Mouse (Mus musculus) spleen, adult 2 months (tissue): Measurements from ENCODE around the gene Pde4d. TPM values are rescaled to one million over a fixed set of nuclear protein-coding genes. Genes with fewer than 3 reads are reported as not detected.

Experiments
- DNase-seq, 2 experiments: peaks; one replicate each; pipeline versions ENCODE4 v3.0.0 to v3.0.0-alpha.2; 2012 to 2021; ENCODE audit warnings: low spot score in 2 of 2, low read depth in 1 of 2
- H3K27ac ChIP-seq: fragments of 200-500 bp; 2 replicates; pipeline ENCODE4 v1.5.1; 2012; ENCODE audit warnings: low read length, inconsistent platforms; ENCODE audit not compliant: insufficient read depth
- H3K27me3 ChIP-seq: fragments of 200-500 bp; 2 replicates; pipeline ENCODE4 v1.6.1; 2012; ENCODE audit warnings: mild to moderate bottlenecking, moderate library complexity, low read length, inconsistent platforms; ENCODE audit not compliant: control insufficient read depth, insufficient read depth
- H3K36me3 ChIP-seq: fragments of 200-500 bp; 2 replicates; pipeline ENCODE4 v1.6.1; 2012; ENCODE audit warnings: mild to moderate bottlenecking, low read length, inconsistent platforms; ENCODE audit not compliant: control insufficient read depth, insufficient read depth
- H3K4me1 ChIP-seq: fragments of 200-500 bp; 2 replicates; pipeline ENCODE4 v1.6.1; 2011; ENCODE audit warnings: inconsistent platforms; ENCODE audit not compliant: control insufficient read depth, insufficient read depth, insufficient read length
- H3K4me3 ChIP-seq: fragments of 200-500 bp; 2 replicates; pipeline ENCODE4 v1.5.1; 2011; ENCODE audit warnings: mild to moderate bottlenecking, inconsistent platforms; ENCODE audit not compliant: insufficient read depth, insufficient read length; ENCODE audit errors: extremely low read depth
- CTCF ChIP-seq: fragments of 200-500 bp; IDR thresholded peaks from 2 replicates; pipeline ENCODE4 v1.5.1; 2011; ENCODE audit warnings: mild to moderate bottlenecking, inconsistent platforms; ENCODE audit not compliant: insufficient read depth, insufficient read length, insufficient replicate concordance; ENCODE audit errors: extremely low read depth
- POLR2A ChIP-seq: fragments of 200-500 bp; IDR thresholded peaks from 2 replicates; pipeline ENCODE4 v1.6.1; 2011; ENCODE audit warnings: low read depth, low read length, inconsistent platforms
- WGBS: fragments of 180-500 bp; shearing (Covaris S2); methylation state at CpG from one replicate; pipeline ENCODE4 v1.1.7; 2018; 5-methylcytosine and 5-hydroxymethylcytosine counted together
- polyA plus RNA-seq: library from polyadenylated mRNA; depleted of rRNA; stranded (reverse); fragments of >200 nt; gene quantifications from 2 replicates; pipeline ENCODE4 v1.2.3, GENCODE M21; 2012

Gene Pde4d
- polyA plus RNA-seq, 1 experiment, result 4.8 TPM

GRCm38 (mm10) chr13:109440881-109441280, 991.1 kb downstream of the Pde4d start:
- Histone ChIP-seq H3K4me1 (peaks cover 6% of the 10 kb centered on the region; the same call in 1 of the 2 replicates), H3K36me3 (no peaks in the 10 kb centered on the region), H3K4me3 (peak overlapping the region; percentile 54), H3K27ac (peak overlapping the region; percentile 12; the same call in 1 of the 2 replicates), H3K27me3 (no peaks in the 10 kb centered on the region)
- DNase-seq, result peak in 1 of 2 experiments; percentile 51
- under 1% methylated on average over 12 of the region's 12 CpGs for WGBS
- no peak for TF ChIP-seq POLR2A

- no peak for TF ChIP-seq POLR2A
- no peak for TF ChIP-seq CTCF
- no peaks in the 10 kb centered on the region for H3K36me3 ChIP-seq
- no peak for DNase-seq
- no peak overlapping the region for H3K27ac ChIP-seq
- 21% methylated on average over 12 of the region's 12 CpGs for WGBS
- peak overlapping the region; percentile 54 for H3K4me3 ChIP-seq
- H3K27me3 ChIP-seq, result no peaks in the 10 kb centered on the region
- H3K4me1 ChIP-seq, result peaks cover 6% of the 10 kb centered on the region; the same call in 1 of the 2 replicates
Measured at GRCm38 (mm10) chr13:109441401-109441973, 991.7 kb downstream of the Pde4d start.

- Histone ChIP-seq H3K4me1 (no peaks in the 10 kb centered on the region), H3K27ac (no peak overlapping the region), H3K36me3 (no peaks in the 10 kb centered on the region), H3K27me3 (no peaks in the 10 kb centered on the region), H3K4me3 (peak overlapping the region; percentile 8; the same call in 1 of the 2 replicates)
- peak; percentile 7 to 48 for DNase-seq
- TF ChIP-seq CTCF (no peak), POLR2A (no peak)
- 19% methylated on average over 7 of the region's 7 CpGs for WGBS
Measured at GRCm38 (mm10) chr13:109446138-109446537, 996.4 kb downstream of the Pde4d start.

- no peak for DNase-seq
- Histone ChIP-seq H3K4me1 (no peaks in the 10 kb centered on the region), H3K36me3 (no peaks in the 10 kb centered on the region), H3K27me3 (no peaks in the 10 kb centered on the region), H3K27ac (no peak overlapping the region), H3K4me3 (no peak overlapping the region)
- TF ChIP-seq POLR2A (no peak), CTCF (no peak)
- WGBS, result 85% methylated on average over 5 of the region's 5 CpGs
Measured at GRCm38 (mm10) chr13:109448121-109448520, 998.4 kb downstream of the Pde4d start.

GRCm38 (mm10) chr13:109474344-109474743, 1024.6 kb downstream of the Pde4d start:
- H3K36me3 ChIP-seq, result no peaks in the 10 kb centered on the region
- no peaks in the 10 kb centered on the region for H3K27me3 ChIP-seq
- H3K4me3 ChIP-seq, result no peak overlapping the region
- no peak for TF ChIP-seq POLR2A
- no peak for TF ChIP-seq CTCF
- no peaks in the 10 kb centered on the region for H3K4me1 ChIP-seq
- no peak for DNase-seq
- H3K27ac ChIP-seq, result no peak overlapping the region

- 88% methylated on average over 7 of the region's 7 CpGs for WGBS
- H3K36me3 ChIP-seq, result no peaks in the 10 kb centered on the region
- H3K27ac ChIP-seq, result no peak overlapping the region
- H3K27me3 ChIP-seq, result no peaks in the 10 kb centered on the region
- TF ChIP-seq CTCF (no peak), POLR2A (no peak)
- H3K4me3 ChIP-seq, result no peak overlapping the region
- no peaks in the 10 kb centered on the region for H3K4me1 ChIP-seq
- DNase-seq, result no peak
Measured at GRCm38 (mm10) chr13:109481446-109481845, 1031.7 kb downstream of the Pde4d start.

GRCm38 (mm10) chr13:109486166-109486565, 1036.4 kb downstream of the Pde4d start:
- H3K4me1 ChIP-seq, result no peaks in the 10 kb centered on the region
- DNase-seq, result no peak
- no peaks in the 10 kb centered on the region for H3K27me3 ChIP-seq
- no peak overlapping the region for H3K27ac ChIP-seq
- no peak overlapping the region for H3K4me3 ChIP-seq
- no peak for TF ChIP-seq POLR2A
- no peak for TF ChIP-seq CTCF
- no peaks in the 10 kb centered on the region for H3K36me3 ChIP-seq
- 88% methylated on average over 6 of the region's 6 CpGs for WGBS

- DNase-seq, result no peak
- Histone ChIP-seq H3K27me3 (no peaks in the 10 kb centered on the region), H3K4me3 (no peak overlapping the region), H3K27ac (no peak overlapping the region), H3K36me3 (no peaks in the 10 kb centered on the region), H3K4me1 (no peaks in the 10 kb centered on the region)
- TF ChIP-seq CTCF, result no peak
- TF ChIP-seq POLR2A, result no peak
- 84% methylated on average over 2 of the region's 2 CpGs for WGBS
Measured at GRCm38 (mm10) chr13:109487378-109487777, 1037.6 kb downstream of the Pde4d start.
